Mouse (Mus musculus) thymus, adult 2 months (tissue): ENCODE results near the gene Mybpc3. TPM values are rescaled to one million over a fixed set of nuclear protein-coding genes. Genes with fewer than 3 reads are reported as not detected.

ENCODE experiments used
- DNase-seq: peaks from one replicate; pipeline ENCODE4 v3.0.0; 2021
- H3K27ac ChIP-seq: fragments of 200-500 bp; 2 replicates; pipeline ENCODE4 v1.5.1; 2012; ENCODE audit warnings: low read length, control low read depth; ENCODE audit not compliant: control insufficient read depth, insufficient read depth
- H3K27me3 ChIP-seq: fragments of 200-500 bp; 2 replicates; pipeline ENCODE4 v1.6.1; 2012; ENCODE audit warnings: mild to moderate bottlenecking, low read length, moderate library complexity, mixed read lengths; ENCODE audit not compliant: control insufficient read depth, insufficient read depth
- H3K36me3 ChIP-seq: fragments of 200-500 bp; 2 replicates; pipeline ENCODE4 v1.6.1; 2012; ENCODE audit warnings: mild to moderate bottlenecking, low read length, moderate library complexity; ENCODE audit not compliant: control insufficient read depth, insufficient read depth
- H3K4me1 ChIP-seq: fragments of 200-500 bp; replicated peaks from 2 replicates; pipeline ENCODE4 v1.6.1; 2012; ENCODE audit warnings: low read length; ENCODE audit not compliant: control insufficient read depth, insufficient read depth
- H3K4me3 ChIP-seq: fragments of 200-500 bp; 2 replicates; pipeline ENCODE4 v1.5.1; 2012; ENCODE audit warnings: mild to moderate bottlenecking, low read length, control low read depth, moderate library complexity; ENCODE audit not compliant: control insufficient read depth, insufficient read depth
- CTCF ChIP-seq: fragments of 200-500 bp; IDR thresholded peaks from 2 replicates; pipeline ENCODE4 v1.5.1; 2012; ENCODE audit warnings: mild to moderate bottlenecking, control low read depth, low read length, moderate library complexity, borderline replicate concordance; ENCODE audit not compliant: control insufficient read depth, poor library complexity, insufficient read depth; ENCODE audit errors: extremely low read depth
- POLR2A ChIP-seq: fragments of 200-500 bp; IDR thresholded peaks from 2 replicates; pipeline ENCODE4 v1.6.1; 2012; ENCODE audit warnings: mild to moderate bottlenecking, low read length, control low read depth, moderate library complexity; ENCODE audit not compliant: control insufficient read depth, poor library complexity, insufficient read depth; ENCODE audit errors: extremely low read depth
- WGBS: fragments of 180-500 bp; shearing (Covaris S2); methylation state at CpG from one replicate; pipeline ENCODE4 v1.1.7; 2018; 5-methylcytosine and 5-hydroxymethylcytosine counted together
- polyA plus RNA-seq: library from polyadenylated mRNA; depleted of rRNA; stranded (reverse); fragments of >200 nt; gene quantifications from 2 replicates; pipeline ENCODE4 v1.2.3, GENCODE M21; 2012; rRNA removed

The Mybpc3 gene
- polyA plus RNA-seq, 1 experiment = 57.9 TPM

DNA sequence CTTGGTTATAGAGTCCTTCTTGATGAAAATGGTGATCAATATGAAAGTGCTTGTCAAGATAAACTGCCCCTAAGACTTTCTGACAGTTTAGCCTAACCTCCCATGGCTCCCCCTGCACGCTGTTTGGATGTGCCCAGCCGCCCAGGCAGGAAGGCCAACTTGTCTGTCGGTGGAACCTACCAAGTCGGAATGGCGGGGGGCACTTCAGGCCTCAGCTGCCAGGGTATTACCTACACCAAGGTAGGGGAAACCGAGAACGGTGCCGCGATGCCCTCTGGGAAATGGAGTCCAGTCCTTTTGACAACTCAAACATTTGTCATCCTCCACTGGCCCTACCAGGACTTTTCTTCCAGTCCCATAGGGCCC lies 65.2 kb downstream of the Mybpc3 start:
- 0% methylated on average over 9 of the region's 9 CpGs for WGBS
- no peaks in the 10 kb centered on the region for H3K27me3 ChIP-seq
- DNase-seq = peak; percentile 99
- peak overlapping the region; percentile 86 for H3K27ac ChIP-seq
- peaks cover 19% of the 10 kb centered on the region for H3K4me1 ChIP-seq
- peak overlapping the region; percentile 87 for H3K4me3 ChIP-seq
- H3K36me3 ChIP-seq = peaks cover 4% of the 10 kb centered on the region
- no peak for TF ChIP-seq POLR2A
- TF ChIP-seq CTCF = no peak

GRCm38 (mm10) chr2:91183711-91184405 lies 65.9 kb downstream of the Mybpc3 start, which contains the start of gene Madd:
TSS of gene Madd (minus strand) at chr2:91183837.
- Histone ChIP-seq H3K27me3 (no peaks in the 10 kb centered on the region), H3K4me3 (peak within 1 kb of the TSS; percentile 87), H3K4me1 (peaks cover 19% of the 10 kb centered on the region), H3K27ac (peak within 1 kb of the TSS; percentile 86), H3K36me3 (no peaks in the 10 kb centered on the region)
- WGBS = 22% methylated on average over 15 of the region's 15 CpGs
- TF ChIP-seq POLR2A (no peak; the same call in 1 of the 2 replicates), CTCF (no peak)
- peak; percentile 77 for DNase-seq

Other genes with a start within 250 kb of the Mybpc3 start
- gene C1qtnf4, start 232.3 kb upstream of the Mybpc3 start, polyA plus RNA-seq = 2.5 and 4.9 TPM in 2 replicates
- gene Kbtbd4, start 213.4 kb upstream of the Mybpc3 start, polyA plus RNA-seq = 26.9 and 29.1 TPM in 2 replicates
- gene Ndufs3, start 213.3 kb upstream of the Mybpc3 start, polyA plus RNA-seq = 133 and 163 TPM in 2 replicates
- gene Celf1, start 177.8 kb upstream of the Mybpc3 start, polyA plus RNA-seq = 92.7 and 96.2 TPM in 2 replicates
- 9.0 and 10.1 TPM in 2 replicates for gene Rapsn, start 82.5 kb upstream of the Mybpc3 start, polyA plus RNA-seq
- 103 and 114 TPM in 2 replicates for gene Psmc3, start 64.1 kb upstream of the Mybpc3 start, polyA plus RNA-seq
- 45.8 and 59.0 TPM in 2 replicates for gene Slc39a13, start 47.7 kb upstream of the Mybpc3 start, polyA plus RNA-seq
- 53.6 and 55.7 TPM in 2 replicates for gene Spi1, start 35.8 kb upstream of the Mybpc3 start, polyA plus RNA-seq
- gene Madd, start 65.7 kb downstream of the Mybpc3 start, polyA plus RNA-seq = 63.9 and 69.3 TPM in 2 replicates
- 35.2 and 38.8 TPM in 2 replicates for gene Nr1h3, start 84.7 kb downstream of the Mybpc3 start, polyA plus RNA-seq
- 31.1 TPM in 2 replicates for gene Acp2, start 84.7 kb downstream of the Mybpc3 start, polyA plus RNA-seq
- gene Ddb2, start 118.8 kb downstream of the Mybpc3 start, polyA plus RNA-seq = 51.2 and 65.7 TPM in 2 replicates
- 5.6 and 14.9 TPM in 2 replicates for gene Pacsin3, start 137.8 kb downstream of the Mybpc3 start, polyA plus RNA-seq
- gene Arfgap2, start 146.8 kb downstream of the Mybpc3 start, polyA plus RNA-seq = 77.6 and 93.9 TPM in 2 replicates